Mouse (Mus musculus) T-helper 2 cell (primary cell): ENCODE measurements around the gene Chmp1a.
"Not testable (repeated sequence)": the region's sequence is repeated elsewhere in the genome, so short reads cannot be mapped to it uniquely, and the experiment has no call there.

Source experiments
- in situ Hi-C: fragments of 300-600 bp; cut with MboI, MseI; formaldehyde crosslinking; loops from one replicate; pipeline ENCODE4 v1.15.1; 2025; ENCODE audit warnings: high pct_unique_total_duplicates

The Chmp1a gene

GRCm38 (mm10) chr8:123212321-123213117, at the start of gene Chmp1a, which contains the start of gene Spata33:
Gene Chmp1a, minus strand, starts transcription at chr8:123212763.
Gene Spata33, plus strand, starts transcription at chr8:123212832.
- in situ Hi-C loops, result no loop called here

- in situ Hi-C loops, result not testable (repeated sequence)
Observed at GRCm38 (mm10) chr8:123257593-123257992, 45.0 kb upstream of the Chmp1a start.

- in situ Hi-C loops, result no loop called here
Observed at GRCm38 (mm10) chr8:123257114-123257513, 44.6 kb upstream of the Chmp1a start.

GRCm38 (mm10) chr8:123255170-123255569, 42.6 kb upstream of the Chmp1a start:
- in situ Hi-C loops, result no loop called here

GRCm38 (mm10) chr8:123254099-123254885, 41.7 kb upstream of the Chmp1a start, which contains the start of the genes Zfp276 and Vps9d1:
Gene Zfp276, plus strand, starts transcription at chr8:123254195.
Gene Vps9d1, minus strand, starts transcription at chr8:123254348.
- in situ Hi-C loops, result no loop called here

- in situ Hi-C loops, result no loop called here
Observed at GRCm38 (mm10) chr8:123253451-123254098, 41.0 kb upstream of the Chmp1a start.

- in situ Hi-C loops, result no loop called here
Observed at GRCm38 (mm10) chr8:123252925-123253324, 40.4 kb upstream of the Chmp1a start.

- in situ Hi-C loops, result no loop called here
Observed at GRCm38 (mm10) chr8:123250940-123251339, 38.4 kb upstream of the Chmp1a start.

- in situ Hi-C loops, result loop anchor here (25.0 kb wide), 1 partner anchor 339 kb away; no protein-coding TSS in a partner anchor
Observed at GRCm38 (mm10) chr8:123248596-123248995, 36.0 kb upstream of the Chmp1a start.

GRCm38 (mm10) chr8:123247748-123248147, 35.2 kb upstream of the Chmp1a start:
- in situ Hi-C loops, result loop anchor here (25.0 kb wide), 1 partner anchor 340 kb away; no protein-coding TSS in a partner anchor

GRCm38 (mm10) chr8:123245543-123245942, 33.0 kb upstream of the Chmp1a start:
- in situ Hi-C loops, result loop anchor here (25.0 kb wide), 1 partner anchor 342 kb away; no protein-coding TSS in a partner anchor

- in situ Hi-C loops, result loop anchor here (25.0 kb wide), 1 partner anchor 343 kb away; no protein-coding TSS in a partner anchor
Observed at GRCm38 (mm10) chr8:123244382-123244781, 31.8 kb upstream of the Chmp1a start.

GRCm38 (mm10) chr8:123243053-123243452, 30.5 kb upstream of the Chmp1a start:
- in situ Hi-C loops, result loop anchor here (25.0 kb wide), 1 partner anchor 344 kb away; no protein-coding TSS in a partner anchor

- in situ Hi-C loops, result loop anchor here (25.0 kb wide), 1 partner anchor 345 kb away; no protein-coding TSS in a partner anchor
Observed at GRCm38 (mm10) chr8:123242107-123242923, 29.8 kb upstream of the Chmp1a start.

- in situ Hi-C loops, result loop anchor here (25.0 kb wide), 1 partner anchor 348 kb away; no protein-coding TSS in a partner anchor
Observed at GRCm38 (mm10) chr8:123239398-123239797, 26.8 kb upstream of the Chmp1a start.

- in situ Hi-C loops, result loop anchor here (25.0 kb wide), 1 partner anchor 351 kb away; no protein-coding TSS in a partner anchor
Observed at GRCm38 (mm10) chr8:123235520-123236497, 23.2 kb upstream of the Chmp1a start, which contains the start of gene Spata2l. Gene Spata2l, minus strand, starts transcription at chr8:123236233.

GRCm38 (mm10) chr8:123234918-123235519, 22.5 kb upstream of the Chmp1a start:
- in situ Hi-C loops, result loop anchor here (25.0 kb wide), 1 partner anchor 352 kb away; no protein-coding TSS in a partner anchor

- in situ Hi-C loops, result loop anchor here (25.0 kb wide), 1 partner anchor 354 kb away; no protein-coding TSS in a partner anchor
Observed at GRCm38 (mm10) chr8:123233760-123234159, 21.2 kb upstream of the Chmp1a start.
